Mouse (Mus musculus) small intestine, adult 2 months (tissue): ENCODE data around the gene Gzmb. TPM values are rescaled to one million over a fixed set of nuclear protein-coding genes. Genes with fewer than 3 reads are reported as not detected.
"Not testable (repeated sequence)": the region's sequence is repeated elsewhere in the genome, so short reads cannot be mapped to it uniquely, and the experiment has no call there.

ENCODE experiments used
- H3K27ac ChIP-seq: fragments of 200-500 bp; 2 replicates; pipeline ENCODE4 v1.5.1; 2012; ENCODE audit warnings: low read depth, low read length, control low read depth, inconsistent platforms; ENCODE audit not compliant: insufficient read depth
- H3K27me3 ChIP-seq: fragments of 200-500 bp; 2 replicates; pipeline ENCODE4 v1.6.1; 2012; ENCODE audit warnings: mild to moderate bottlenecking, moderate library complexity, low read length, inconsistent platforms; ENCODE audit not compliant: control insufficient read depth, insufficient read depth
- H3K36me3 ChIP-seq: fragments of 200-500 bp; 2 replicates; pipeline ENCODE4 v1.6.1; 2012; ENCODE audit warnings: mild to moderate bottlenecking, low read length, control low read depth, inconsistent platforms; ENCODE audit not compliant: control insufficient read depth, insufficient read depth
- H3K4me1 ChIP-seq: fragments of 200-500 bp; 2 replicates; pipeline ENCODE4 v1.6.1; 2012; ENCODE audit warnings: low read length, inconsistent platforms, mixed read lengths; ENCODE audit not compliant: control insufficient read depth, insufficient read depth, insufficient read length
- H3K4me3 ChIP-seq: fragments of 200-500 bp; 2 replicates; pipeline ENCODE4 v1.5.1; 2012; ENCODE audit warnings: low read depth, mild to moderate bottlenecking, control low read depth, inconsistent platforms, low read length, moderate library complexity
- CTCF ChIP-seq: fragments of 200-500 bp; IDR thresholded peaks from 2 replicates; pipeline ENCODE4 v1.5.1; 2012; ENCODE audit warnings: low read depth, mild to moderate bottlenecking, control low read depth, inconsistent platforms, low read length, moderate library complexity, mixed read lengths; ENCODE audit not compliant: insufficient replicate concordance, insufficient read length; ENCODE audit errors: extremely low read depth
- POLR2A ChIP-seq: fragments of 200-500 bp; IDR thresholded peaks from 2 replicates; pipeline ENCODE4 v1.6.1; 2012; ENCODE audit warnings: low read depth, mild to moderate bottlenecking, control low read depth, inconsistent platforms, low read length, moderate library complexity
- WGBS: fragments of 180-500 bp; shearing (Covaris S2); methylation state at CpG from one replicate; pipeline ENCODE4 v1.1.7; 2018; 5-methylcytosine and 5-hydroxymethylcytosine counted together
- polyA plus RNA-seq: library from polyadenylated mRNA; depleted of rRNA; stranded (reverse); fragments of >200 nt; gene quantifications from 2 replicates; pipeline ENCODE4 v1.2.3, GENCODE M21; 2012

The Gzmb gene
- polyA plus RNA-seq, 1 experiment: 12.3 TPM

DNA sequence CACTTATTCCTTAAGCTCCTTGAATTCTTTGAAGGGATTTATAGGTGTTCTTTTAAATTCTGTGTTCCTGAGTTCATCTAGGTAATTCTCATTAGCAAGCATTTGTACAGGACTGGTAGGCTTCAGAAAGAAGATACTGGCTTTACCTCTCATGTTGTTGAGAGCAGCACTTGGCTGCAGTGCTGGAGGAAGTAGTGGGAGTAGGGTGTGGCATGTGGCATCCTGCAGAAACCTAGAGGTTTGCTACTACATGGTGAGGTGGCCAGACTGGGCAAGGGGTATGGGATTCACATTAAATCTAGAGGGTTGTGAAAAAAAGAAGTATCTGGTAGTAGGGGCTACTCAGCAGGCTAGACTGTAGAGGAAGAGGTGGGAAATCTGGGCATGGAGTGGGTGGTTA, 31.1 kb upstream of the Gzmb start:
- TF ChIP-seq POLR2A (no peak), CTCF (no peak)
- Histone ChIP-seq H3K4me1 (no peaks in the 10 kb centered on the region), H3K4me3 (no peak overlapping the region), H3K27ac (no peak overlapping the region), H3K27me3 (no peaks in the 10 kb centered on the region), H3K36me3 (no peaks in the 10 kb centered on the region)

DNA sequence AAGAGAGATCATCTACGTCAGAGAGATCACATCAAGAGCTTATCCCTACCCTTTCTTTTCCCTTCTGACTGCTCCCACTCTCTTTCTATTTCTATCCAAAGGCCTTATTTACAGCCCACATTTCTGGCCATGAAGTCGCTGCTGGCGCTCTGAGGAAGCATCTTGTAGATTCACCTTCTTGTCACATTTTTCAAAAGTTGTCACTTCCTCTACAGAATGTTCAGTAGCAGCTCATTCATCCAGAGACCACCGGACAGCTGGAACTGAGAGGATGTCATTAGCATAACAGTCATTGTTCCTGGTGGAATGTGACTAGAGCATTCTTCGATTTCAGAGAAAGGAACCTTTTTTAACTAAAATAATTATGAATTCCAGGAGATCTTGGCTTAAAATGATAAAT, 26.6 kb upstream of the Gzmb start:
- Histone ChIP-seq H3K4me1 (no peaks in the 10 kb centered on the region), H3K27me3 (no peaks in the 10 kb centered on the region), H3K27ac (no peak overlapping the region), H3K4me3 (no peak overlapping the region), H3K36me3 (no peaks in the 10 kb centered on the region)
- 62% methylated on average over 5 of the region's 5 CpGs for WGBS
- TF ChIP-seq POLR2A (no peak), CTCF (no peak)

DNA sequence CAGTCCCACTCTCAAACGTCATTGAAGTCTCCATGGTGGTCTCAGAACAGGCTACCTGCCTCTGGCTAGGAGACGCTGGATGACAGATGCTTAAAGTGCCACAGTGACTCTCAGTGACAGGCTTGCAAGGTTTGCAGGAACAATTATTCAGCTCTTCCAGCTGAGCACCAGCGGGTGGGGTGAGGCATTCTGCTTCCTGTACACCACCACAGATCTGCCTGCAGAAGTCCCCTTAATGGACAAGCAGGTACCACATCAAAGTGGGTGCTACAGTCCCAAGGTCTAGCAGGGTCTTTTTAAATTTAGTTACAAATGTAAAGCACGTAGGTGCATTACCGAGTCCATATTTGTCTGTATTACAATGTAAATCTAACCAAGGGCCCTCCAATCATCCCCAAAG, 25.7 kb upstream of the Gzmb start:
- no peak overlapping the region for H3K4me3 ChIP-seq
- H3K4me1 ChIP-seq: no peaks in the 10 kb centered on the region
- H3K27me3 ChIP-seq: no peaks in the 10 kb centered on the region
- 66% methylated on average over 5 of the region's 5 CpGs for WGBS
- H3K36me3 ChIP-seq: no peaks in the 10 kb centered on the region
- no peak for TF ChIP-seq POLR2A
- no peak for TF ChIP-seq CTCF
- no peak overlapping the region for H3K27ac ChIP-seq

DNA sequence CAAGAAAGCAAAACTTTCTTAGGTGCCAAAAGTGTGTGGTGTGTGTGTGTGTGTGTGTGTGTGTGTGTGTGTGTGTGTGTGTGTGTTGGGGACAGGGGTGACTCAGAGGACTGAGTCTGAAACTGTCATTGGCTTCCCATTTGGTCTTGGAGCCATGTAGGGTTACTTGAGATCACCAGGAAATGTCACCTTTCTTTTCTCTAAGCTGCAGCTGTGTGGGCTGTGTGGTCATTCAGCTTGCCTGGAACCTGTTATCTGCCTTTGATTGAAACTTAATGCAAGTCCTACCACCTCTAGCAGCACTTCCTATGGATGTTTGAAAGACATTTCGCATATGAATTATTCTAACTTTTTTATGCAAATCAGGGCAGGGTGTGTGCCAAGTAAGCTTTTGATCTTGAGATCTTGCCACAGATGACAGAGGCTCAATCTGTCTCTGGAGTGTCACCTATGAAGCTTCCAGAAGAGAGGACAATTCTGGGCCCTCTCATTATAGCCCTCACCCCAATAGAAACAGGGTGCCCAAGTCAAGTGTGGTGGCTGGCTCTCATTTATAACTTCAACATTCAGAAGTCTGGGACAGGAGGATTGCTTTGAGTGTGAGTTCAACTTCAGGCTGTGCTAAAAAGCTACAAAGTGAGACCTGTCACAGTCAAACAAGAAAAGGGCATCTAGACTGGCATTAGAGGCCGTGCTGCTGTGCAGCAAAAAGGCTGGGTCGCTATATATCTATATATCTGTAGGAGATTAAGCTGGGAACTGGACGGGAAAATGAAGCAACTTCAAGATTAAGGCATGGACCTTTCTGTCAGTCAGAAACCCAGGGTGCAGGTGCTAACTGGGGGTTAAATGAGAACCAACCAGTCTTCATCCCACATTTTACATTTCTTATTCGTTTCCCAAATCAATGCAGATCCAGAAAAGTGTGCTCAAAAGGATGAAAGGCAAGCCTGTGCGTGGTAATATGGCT, 22.6 kb upstream of the Gzmb start:
- no peaks in the 10 kb centered on the region for H3K36me3 ChIP-seq
- no peak overlapping the region for H3K4me3 ChIP-seq
- TF ChIP-seq CTCF: no peak
- TF ChIP-seq POLR2A: no peak
- no peaks in the 10 kb centered on the region for H3K27me3 ChIP-seq
- no peaks in the 10 kb centered on the region for H3K4me1 ChIP-seq
- 84% methylated on average over 6 of the region's 6 CpGs for WGBS
- H3K27ac ChIP-seq: no peak overlapping the region

DNA sequence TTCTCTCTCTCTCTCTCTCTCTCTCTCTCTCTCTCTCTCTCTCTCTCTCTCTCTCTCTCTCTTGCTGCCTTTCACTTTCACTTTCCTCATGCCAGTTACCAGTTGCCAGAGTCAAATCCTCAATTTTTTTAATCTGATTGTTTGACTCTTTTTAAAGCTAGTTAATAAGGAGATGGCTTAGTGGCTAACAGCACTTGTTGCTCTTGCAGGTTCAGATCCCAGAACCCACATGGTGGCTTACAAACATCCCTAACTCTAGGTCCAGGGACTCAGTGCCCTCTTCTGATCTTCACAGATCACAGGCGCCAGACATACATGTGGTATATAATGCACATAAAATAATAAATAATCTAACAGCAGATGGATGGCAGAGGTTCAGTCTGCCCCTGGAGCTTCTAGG, 21.8 kb upstream of the Gzmb start:
- no peak for TF ChIP-seq CTCF
- TF ChIP-seq POLR2A: no peak
- H3K27ac ChIP-seq: no peak overlapping the region
- no peaks in the 10 kb centered on the region for H3K36me3 ChIP-seq
- H3K4me1 ChIP-seq: no peaks in the 10 kb centered on the region
- no peak overlapping the region for H3K4me3 ChIP-seq
- WGBS: 54% methylated on average over 1 of the region's 1 CpGs
- H3K27me3 ChIP-seq: no peaks in the 10 kb centered on the region

DNA sequence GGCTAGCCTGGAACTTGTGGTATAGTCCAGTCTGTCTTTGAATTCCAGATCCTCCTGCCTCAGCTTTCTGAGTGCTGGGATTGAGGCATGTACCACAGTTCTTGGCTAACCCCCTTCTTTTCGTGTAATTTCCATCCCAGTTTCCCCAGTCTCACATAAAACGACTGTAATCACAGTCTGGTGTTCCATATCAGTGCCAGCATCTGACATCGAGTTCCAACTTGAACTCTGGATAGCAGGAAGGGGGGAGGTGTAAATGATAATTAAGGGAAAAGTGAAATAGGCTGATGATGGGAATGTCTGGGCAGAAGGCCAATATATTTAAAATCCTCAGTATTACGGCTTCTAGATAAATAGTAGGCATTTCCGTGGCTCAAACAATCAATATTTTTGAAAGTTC, 19.0 kb upstream of the Gzmb start:
- no peaks in the 10 kb centered on the region for H3K4me1 ChIP-seq
- H3K27me3 ChIP-seq: no peaks in the 10 kb centered on the region
- H3K36me3 ChIP-seq: no peaks in the 10 kb centered on the region
- H3K27ac ChIP-seq: no peak overlapping the region
- TF ChIP-seq POLR2A (no peak), CTCF (no peak)
- no peak overlapping the region for H3K4me3 ChIP-seq
- WGBS: 12% methylated on average over 5 of the region's 5 CpGs

DNA sequence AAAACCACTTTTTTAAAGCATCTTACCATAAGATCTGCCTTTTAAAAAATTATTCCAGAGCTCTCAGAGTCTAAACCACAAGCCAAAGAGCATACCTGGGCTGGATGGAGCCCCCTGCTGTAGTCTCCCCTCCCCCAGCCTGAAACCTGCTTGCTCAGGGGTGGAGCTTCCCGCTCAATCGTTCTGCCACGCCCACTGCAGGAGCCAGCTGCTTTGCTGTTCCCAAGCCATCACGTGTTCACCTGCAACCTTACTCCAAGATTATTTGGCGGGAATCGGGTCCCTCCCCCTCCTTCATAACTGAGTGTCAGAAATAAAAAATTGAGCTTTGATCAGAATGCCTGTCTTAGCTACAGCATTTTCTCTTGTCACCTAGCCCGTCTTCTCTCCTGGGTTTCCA, 16.6 kb upstream of the Gzmb start:
- H3K27ac ChIP-seq, H3K27me3 ChIP-seq: not testable (repeated sequence)
- 29% methylated on average over 7 of the region's 7 CpGs for WGBS

DNA sequence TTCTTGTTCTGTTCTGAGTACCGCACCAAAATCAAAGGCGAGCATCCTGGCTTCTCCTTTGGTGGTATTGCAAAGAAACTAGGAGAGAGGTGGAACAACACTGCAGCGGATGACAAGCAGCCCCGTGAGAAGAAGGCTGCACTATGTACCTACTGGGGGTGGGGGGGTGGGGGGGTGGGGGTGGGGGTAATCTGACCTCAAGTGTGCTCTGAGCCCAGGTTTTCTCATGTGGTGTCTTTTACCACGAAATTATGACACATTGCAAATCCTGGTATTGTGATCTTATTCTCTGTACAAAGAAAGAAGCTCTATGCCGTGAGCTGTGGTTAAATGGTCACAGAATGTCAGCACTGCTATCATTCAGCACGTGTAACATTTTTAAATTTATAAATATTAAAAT, 14.0 kb upstream of the Gzmb start:
- H3K27me3 ChIP-seq, H3K27ac ChIP-seq, H3K4me3 ChIP-seq, H3K36me3 ChIP-seq, H3K4me1 ChIP-seq: not testable (repeated sequence)
- 65% methylated on average over 7 of the region's 7 CpGs for WGBS

More for the DNA sequence above, 16.6 kb upstream of the Gzmb start:
- not testable (repeated sequence) for H3K4me1 ChIP-seq, H3K36me3 ChIP-seq, H3K4me3 ChIP-seq
